Mouse (Mus musculus): ENCODE data around the gene Gpsm1.

DNA sequence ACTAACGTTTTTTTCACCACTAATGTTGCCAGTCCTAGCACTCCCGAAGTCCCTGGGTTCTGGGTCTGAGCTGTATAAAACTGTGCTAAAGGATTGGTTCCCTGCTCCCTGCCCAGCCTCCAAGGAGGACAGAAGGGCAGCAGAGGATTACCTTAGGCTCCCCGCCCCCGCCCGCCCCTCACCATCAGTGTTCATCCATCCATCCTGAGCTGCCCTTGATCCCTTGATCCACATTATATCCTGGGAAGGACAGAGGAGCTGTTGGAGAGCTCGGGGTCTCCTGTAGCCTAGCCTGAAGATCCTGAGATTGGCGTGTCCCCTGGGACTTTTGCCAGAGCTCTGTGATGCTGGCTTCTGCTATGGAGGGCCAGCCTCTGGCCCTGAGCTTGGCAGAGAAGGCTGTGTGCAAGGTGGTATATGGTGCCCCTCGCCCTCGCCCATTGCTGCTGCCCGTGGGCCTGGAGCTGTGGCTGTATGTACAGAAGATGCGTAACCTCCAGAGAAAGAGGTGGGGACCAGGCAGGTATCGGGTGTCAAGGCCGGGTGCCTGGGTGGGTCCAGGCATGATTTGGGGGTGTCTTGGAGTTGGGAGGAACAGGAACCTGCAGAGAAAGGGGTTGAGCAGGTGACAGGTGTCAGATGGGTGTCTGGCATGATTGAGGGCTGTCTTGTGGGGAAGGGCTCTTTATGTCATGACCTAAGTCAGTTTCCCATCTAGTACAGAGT lies 4.4 kb downstream of the Gpsm1 start:
- no peak for TF ChIP-seq CTCF (IDR thresholded peaks at IDR 0.05; ENCODE audit: borderline replicate concordance, insufficient read depth, low read depth, low read length)
- TF ChIP-seq POLR2A (IDR thresholded peaks at IDR 0.05; ENCODE audit: borderline replicate concordance, insufficient read depth, low read length): no peak
